Mouse (Mus musculus) C2C12 (cell line): ENCODE data around the gene Krtap17-1. TPM values are rescaled to one million over a fixed set of nuclear protein-coding genes. Genes with fewer than 3 reads are reported as not detected.

Experiments used
- H3K27me3 ChIP-seq: one replicate; pipeline ENCODE4 v1.6.1; 2011; ENCODE audit not compliant: control insufficient read depth, insufficient read depth, insufficient read length
- H3K36me3 ChIP-seq: one replicate; pipeline ENCODE4 v1.6.1; 2011; ENCODE audit not compliant: control insufficient read depth, insufficient read depth
- H3K4me3 ChIP-seq: one replicate; pipeline ENCODE4 v1.5.1; 2011; ENCODE audit warnings: mild to moderate bottlenecking, control low read depth; ENCODE audit not compliant: poor library complexity, insufficient read depth, severe bottlenecking
- H3K79me2 ChIP-seq: one replicate; pipeline ENCODE4 v1.6.1; 2011; ENCODE audit not compliant: control insufficient read depth, insufficient read depth
- H3K79me3 ChIP-seq: one replicate; pipeline ENCODE4 v1.6.1; 2011; ENCODE audit warnings: low read depth, control low read depth
- H3ac ChIP-seq: one replicate; pipeline ENCODE3; 2011; ENCODE audit warnings: low read depth; ENCODE audit not compliant: control insufficient read depth, insufficient read length
- CEBPB ChIP-seq: IDR thresholded peaks from one replicate; pipeline ENCODE4 v1.6.1; 2011; ENCODE audit warnings: low read depth, mild to moderate bottlenecking, control low read depth, moderate library complexity
- CTCF ChIP-seq: IDR thresholded peaks from one replicate; pipeline ENCODE4 v1.5.1; 2011; ENCODE audit not compliant: control insufficient read depth, insufficient read depth, insufficient read length
- FOSL1 ChIP-seq: IDR thresholded peaks from one replicate; pipeline ENCODE4 v1.8.0; 2011; ENCODE audit warnings: mild to moderate bottlenecking, low read length; ENCODE audit not compliant: poor library complexity, insufficient read depth, severe bottlenecking
- MAX ChIP-seq: IDR thresholded peaks from one replicate; pipeline ENCODE4 v1.6.1; 2011; ENCODE audit warnings: mild to moderate bottlenecking, control low read depth
- MYOD1 ChIP-seq: IDR thresholded peaks from one replicate; pipeline ENCODE4 v1.6.1; 2011; ENCODE audit warnings: low read depth; ENCODE audit not compliant: control insufficient read depth, insufficient read length
- MYOG ChIP-seq: IDR thresholded peaks from one replicate; pipeline ENCODE4 v1.6.1; 2011; ENCODE audit not compliant: control insufficient read depth, insufficient read length; ENCODE audit errors: extremely low read depth
- USF1 ChIP-seq: IDR thresholded peaks from one replicate; pipeline ENCODE4 v1.6.1; 2011; ENCODE audit warnings: low read depth, mild to moderate bottlenecking, control low read depth, moderate library complexity
- polyA plus RNA-seq: library from polyadenylated mRNA; unstranded; fragments of >200 nt; fragmentation: generic; extraction: Trizol; gene quantifications from one replicate; pipeline ENCODE4 v1.2.1, GENCODE M21; 2012; ENCODE audit warnings: missing spikeins

The Krtap17-1 gene
- polyA plus RNA-seq, 1 experiment, result not detected

GRCm38 (mm10) chr11:99994384-99994661, 529 bp upstream of the Krtap17-1 start:
- peaks cover 23% of the 10 kb centered on the region for H3K27me3 ChIP-seq
- no peaks in the 10 kb centered on the region for H3K36me3 ChIP-seq
- TF ChIP-seq USF1, result no peak
- no peak for TF ChIP-seq MYOD1
- TF ChIP-seq MAX, result no peak
- no peak for TF ChIP-seq CEBPB
- no peak for TF ChIP-seq FOSL1
- TF ChIP-seq CTCF, result no peak
- TF ChIP-seq MYOG, result no peak
- no peaks in the 10 kb centered on the region for H3K79me2 ChIP-seq
- no peak overlapping the region for H3ac ChIP-seq
- H3K4me3 ChIP-seq, result no peak overlapping the region
- no peaks in the 10 kb centered on the region for H3K79me3 ChIP-seq

DNA sequence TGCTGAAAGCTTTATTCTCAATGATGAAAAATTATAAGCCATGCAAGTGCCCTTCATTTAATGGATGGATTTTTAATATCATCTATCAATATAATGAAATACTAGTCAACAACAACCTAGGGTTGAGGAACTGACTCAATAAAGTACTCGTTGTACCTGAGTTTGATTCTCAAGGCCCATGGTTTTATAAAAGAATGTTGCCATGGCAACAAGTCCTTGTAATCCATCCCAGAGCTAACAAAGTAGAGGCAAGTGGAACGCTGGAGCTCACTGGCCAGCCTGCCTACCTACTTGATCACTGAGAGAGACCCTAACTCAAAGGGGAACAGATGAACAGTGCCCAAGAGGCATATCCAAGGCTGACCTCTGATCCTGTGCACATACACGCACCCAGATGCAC, 3.2 kb downstream of the Krtap17-1 start:
- H3K36me3 ChIP-seq, result no peaks in the 10 kb centered on the region
- H3K79me3 ChIP-seq, result no peaks in the 10 kb centered on the region
- H3ac ChIP-seq, result no peak overlapping the region
- no peaks in the 10 kb centered on the region for H3K79me2 ChIP-seq
- TF ChIP-seq MAX (no peak), MYOG (no peak), FOSL1 (no peak), USF1 (no peak), CEBPB (no peak), CTCF (no peak)
- no peak overlapping the region for H3K4me3 ChIP-seq
- H3K27me3 ChIP-seq, result peaks cover 26% of the 10 kb centered on the region

- Histone ChIP-seq H3K36me3 (no peaks in the 10 kb centered on the region), H3K79me3 (no peaks in the 10 kb centered on the region), H3K79me2 (no peaks in the 10 kb centered on the region), H3K27me3 (peaks cover 28% of the 10 kb centered on the region), H3K4me3 (no peak overlapping the region), H3ac (no peak overlapping the region)
- TF ChIP-seq MYOD1, result peak; percentile 49
- no peak for TF ChIP-seq MYOG
Measured at GRCm38 (mm10) chr11:99989881-99990405, 3.9 kb downstream of the Krtap17-1 start.

DNA sequence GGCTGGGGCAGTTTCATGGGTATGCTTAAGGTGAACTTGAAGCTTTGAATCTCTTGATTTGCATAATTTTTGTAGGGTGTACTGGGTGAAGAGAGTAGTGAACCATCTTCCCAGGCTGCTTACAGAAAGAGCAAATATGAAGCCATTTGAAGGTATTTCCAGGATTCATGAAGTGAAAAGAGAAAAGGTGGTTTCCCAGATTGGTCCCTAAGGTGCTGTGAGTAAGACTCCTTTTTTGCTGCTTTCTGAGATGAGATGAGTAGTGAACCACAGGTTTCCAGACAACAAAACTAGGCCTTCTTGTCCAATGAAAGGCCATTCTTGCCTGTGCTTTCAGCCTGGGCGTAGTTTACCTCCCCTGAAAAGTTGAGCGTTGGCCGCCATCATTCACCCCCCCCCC, 5.3 kb downstream of the Krtap17-1 start:
- Histone ChIP-seq H3K27me3 (peaks cover 29% of the 10 kb centered on the region), H3ac (no peak overlapping the region), H3K79me3 (no peaks in the 10 kb centered on the region), H3K4me3 (no peak overlapping the region), H3K79me2 (no peaks in the 10 kb centered on the region), H3K36me3 (no peaks in the 10 kb centered on the region)
- TF ChIP-seq CEBPB, result no peak
- TF ChIP-seq FOSL1, result no peak
- TF ChIP-seq CTCF, result no peak
- TF ChIP-seq USF1, result no peak
- no peak for TF ChIP-seq MYOD1
- TF ChIP-seq MAX, result no peak
- TF ChIP-seq MYOG, result no peak

GRCm38 (mm10) chr11:99986180-99986647, 7.6 kb downstream of the Krtap17-1 start, which contains the start of gene Krtap16-1:
Gene Krtap16-1 (minus strand): TSS chr11:99986597.
- TF ChIP-seq FOSL1, result no peak
- TF ChIP-seq MAX, result no peak
- no peak for TF ChIP-seq MYOG
- peak; percentile 81 for TF ChIP-seq MYOD1
- TF ChIP-seq USF1, result no peak
- peaks cover 31% of the 10 kb centered on the region for H3K27me3 ChIP-seq
- no peak within 1 kb of the TSS for H3K4me3 ChIP-seq
- H3K36me3 ChIP-seq, result no peaks in the 10 kb centered on the region
- peak within 1 kb of the TSS; percentile 31 for H3ac ChIP-seq
- H3K79me3 ChIP-seq, result no peaks in the 10 kb centered on the region
- no peaks in the 10 kb centered on the region for H3K79me2 ChIP-seq

DNA sequence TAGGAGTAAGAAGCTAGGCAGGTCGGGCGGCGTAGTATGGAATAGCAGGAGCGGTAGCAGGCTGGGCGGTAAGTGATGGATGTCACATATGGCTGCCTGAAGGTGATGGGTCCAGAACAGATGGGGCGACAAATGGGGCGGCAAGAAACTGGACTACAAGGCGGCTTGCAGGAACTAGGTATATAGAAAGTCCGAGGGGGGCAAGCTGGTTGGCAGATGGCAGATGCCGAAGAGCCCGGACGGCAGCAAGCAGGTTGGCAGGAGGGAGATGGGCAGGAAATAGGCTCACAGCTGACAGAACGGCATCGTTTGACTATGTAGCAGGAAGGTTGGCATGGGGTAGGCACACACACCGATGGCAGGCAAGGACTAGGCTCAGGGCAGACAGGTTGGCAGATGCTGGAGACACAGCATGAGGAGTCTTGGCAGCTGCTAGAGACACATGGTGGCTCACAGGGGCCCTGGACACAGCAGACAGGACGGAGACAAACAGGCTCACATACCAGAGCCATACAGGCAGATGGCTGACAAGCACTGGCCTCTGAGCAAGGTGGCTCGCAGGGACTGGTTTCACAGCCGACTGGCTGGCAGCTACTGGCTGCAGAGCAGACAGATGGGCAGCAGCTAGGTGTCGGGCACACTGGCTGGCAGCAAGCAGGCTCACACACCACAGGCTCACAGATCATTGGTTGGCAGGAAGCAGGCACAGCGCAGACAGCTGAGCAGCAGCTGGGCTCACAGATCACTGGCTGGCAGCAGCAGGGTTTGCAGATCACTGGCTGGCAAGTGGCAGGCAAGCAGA, 8.3 kb downstream of the Krtap17-1 start:
- no peak for TF ChIP-seq MAX
- peak; percentile 90 for TF ChIP-seq MYOD1
- TF ChIP-seq FOSL1, result no peak

More for the DNA sequence above, 8.3 kb downstream of the Krtap17-1 start:
- H3K27me3 ChIP-seq, result peaks cover 39% of the 10 kb centered on the region
- H3K4me3 ChIP-seq, result no peak overlapping the region
- H3K79me3 ChIP-seq, result no peaks in the 10 kb centered on the region
- no peaks in the 10 kb centered on the region for H3K79me2 ChIP-seq
- no peaks in the 10 kb centered on the region for H3K36me3 ChIP-seq
- H3ac ChIP-seq, result peak overlapping the region; percentile 31
